Mouse (Mus musculus) MEL (cell line): ENCODE data around the gene Nt5e. TPM values are rescaled to one million over a fixed set of nuclear protein-coding genes. Genes with fewer than 3 reads are reported as not detected.

ENCODE experiments used
- DNase-seq: peaks from one replicate; pipeline ENCODE4 v3.0.0; 2011; ENCODE audit warnings: low read depth, low spot score
- H3K27ac ChIP-seq: 2 replicates; pipeline ENCODE4 v1.5.1; 2012; ENCODE audit warnings: low read depth, mild to moderate bottlenecking, control low read depth, low read length, moderate library complexity; ENCODE audit not compliant: control insufficient read depth
- H3K27me3 ChIP-seq, 2 experiments: fragments of 150-350 bp in 1 of 2; sonication (generic) in 1 of 2; 2 replicates each; pipeline ENCODE4 v1.6.1; 2012; ENCODE audit warnings: low read length in 2 of 2, mild to moderate bottlenecking in 2 of 2, improper control_type of control experiment in 1 of 2, moderate library complexity in 1 of 2; ENCODE audit not compliant: insufficient read depth in 2 of 2, control insufficient read depth in 1 of 2
- H3K36me3 ChIP-seq, 2 experiments: 2 replicates each; pipeline ENCODE4 v1.6.1; 2012 to 2014; ENCODE audit warnings: low read length in 2 of 2, improper control_type of control experiment in 1 of 2, inconsistent platforms in 1 of 2, mild to moderate bottlenecking in 1 of 2; ENCODE audit not compliant: insufficient read depth in 2 of 2, control insufficient read depth in 1 of 2
- H3K4me1 ChIP-seq, 2 experiments: fragments of 150-350 bp in 1 of 2; sonication (generic) in 1 of 2; 2 replicates each; pipeline ENCODE4 v1.6.1; 2012; ENCODE audit warnings: low read length in 2 of 2, improper control_type of control experiment in 1 of 2, mild to moderate bottlenecking in 1 of 2; ENCODE audit not compliant: insufficient read depth in 2 of 2, control insufficient read depth in 1 of 2
- H3K4me3 ChIP-seq, 2 experiments: fragments of 150-350 bp in 1 of 2; sonication (generic) in 1 of 2; 2 replicates each; pipeline ENCODE4 v1.5.1; 2012; ENCODE audit warnings: low read depth in 2 of 2, low read length in 2 of 2, mild to moderate bottlenecking in 2 of 2, moderate library complexity in 2 of 2, control low read depth in 1 of 2, improper control_type of control experiment in 1 of 2; ENCODE audit not compliant: control insufficient read depth in 1 of 2, insufficient read depth in 1 of 2
- H3K79me2 ChIP-seq: 2 replicates; pipeline ENCODE4 v1.6.1; 2012; ENCODE audit warnings: mild to moderate bottlenecking, low read length, moderate library complexity; ENCODE audit not compliant: control insufficient read depth, poor library complexity, insufficient read depth
- H3K9ac ChIP-seq: 2 replicates; pipeline ENCODE4 v1.6.1; 2012; ENCODE audit warnings: low read depth, mild to moderate bottlenecking, control low read depth, low read length, moderate library complexity; ENCODE audit not compliant: control insufficient read depth, poor library complexity, severe bottlenecking
- H3K9me3 ChIP-seq: fragments of 150-350 bp; sonication (generic); replicated peaks from 2 replicates; pipeline ENCODE4 v1.6.1; 2012; ENCODE audit warnings: mild to moderate bottlenecking, low read length, improper control_type of control experiment, moderate library complexity; ENCODE audit not compliant: insufficient read depth
- E2F4 ChIP-seq: IDR thresholded peaks from 2 replicates; pipeline ENCODE4 v1.6.1; 2011; ENCODE audit warnings: low read depth, low read length, improper control_type of control experiment, borderline replicate concordance
- EP300 ChIP-seq, 2 experiments: IDR thresholded peaks; 2 replicates each; pipeline ENCODE4 v1.6.1; 2011; ENCODE audit warnings: improper control_type of control experiment in 2 of 2, low read length in 2 of 2, low read depth in 1 of 2, mild to moderate bottlenecking in 1 of 2
- ETS1 ChIP-seq: IDR thresholded peaks from 2 replicates; pipeline ENCODE4 v1.6.1; 2012; ENCODE audit warnings: low read depth, mild to moderate bottlenecking, inconsistent platforms, low read length, improper control_type of control experiment, moderate library complexity
- GABPA ChIP-seq: IDR thresholded peaks from 2 replicates; pipeline ENCODE4 v1.6.1; 2012; ENCODE audit warnings: low read depth, mild to moderate bottlenecking, inconsistent platforms, low read length, improper control_type of control experiment, moderate library complexity
- GATA1 ChIP-seq: IDR thresholded peaks from 2 replicates; pipeline ENCODE4 v1.6.1; 2011; ENCODE audit warnings: low read depth, low read length, improper control_type of control experiment
- HCFC1 ChIP-seq: IDR thresholded peaks from 2 replicates; pipeline ENCODE4 v1.6.1; 2012; ENCODE audit warnings: low read depth, mild to moderate bottlenecking, inconsistent platforms, low read length, improper control_type of control experiment, moderate library complexity
- JUND ChIP-seq: IDR thresholded peaks from 2 replicates; pipeline ENCODE4 v1.6.1; 2011; ENCODE audit warnings: low read depth, mild to moderate bottlenecking, improper control_type of control experiment, low read length
- KAT2A ChIP-seq: conservative IDR thresholded peaks from 2 replicates; pipeline ENCODE4 v1.6.1; 2012; ENCODE audit warnings: low read depth, low read length, improper control_type of control experiment, inconsistent platforms
- MAFK ChIP-seq: IDR thresholded peaks from 2 replicates; pipeline ENCODE4 v1.6.1; 2011; ENCODE audit warnings: low read depth, mild to moderate bottlenecking, low read length, improper control_type of control experiment, borderline replicate concordance
- MEF2A ChIP-seq: IDR thresholded peaks from 2 replicates; pipeline ENCODE4 v1.6.1; 2014; ENCODE audit warnings: low read depth, mild to moderate bottlenecking, inconsistent platforms, low read length, improper control_type of control experiment; ENCODE audit not compliant: poor library complexity, insufficient replicate concordance, severe bottlenecking; ENCODE audit errors: extremely low read depth
- MXI1 ChIP-seq: IDR thresholded peaks from 2 replicates; pipeline ENCODE4 v1.6.1; 2011; ENCODE audit warnings: mild to moderate bottlenecking, low read depth, low read length, improper control_type of control experiment
- NELFE ChIP-seq: IDR thresholded peaks from 2 replicates; pipeline ENCODE4 v1.6.1; 2011; ENCODE audit warnings: low read depth, low read length, improper control_type of control experiment
- NRF1 ChIP-seq: IDR thresholded peaks from 2 replicates; pipeline ENCODE4 v1.6.1; 2014; ENCODE audit warnings: low read depth, mild to moderate bottlenecking, inconsistent platforms, low read length, improper control_type of control experiment, moderate library complexity; ENCODE audit not compliant: poor library complexity, insufficient read depth, severe bottlenecking
- POLR2A ChIP-seq, 2 experiments: IDR thresholded peaks; 2 replicates each; pipeline ENCODE4 v1.6.1; 2011 to 2012; ENCODE audit warnings: low read length in 2 of 2, mild to moderate bottlenecking in 2 of 2, control low read depth in 1 of 2, improper control_type of control experiment in 1 of 2, low read depth in 1 of 2, moderate library complexity in 1 of 2; ENCODE audit not compliant: control insufficient read depth in 1 of 2, insufficient read depth in 1 of 2, poor library complexity in 1 of 2
- POLR2AphosphoS2 ChIP-seq: IDR thresholded peaks from 2 replicates; pipeline ENCODE4 v1.6.1; 2011; ENCODE audit warnings: low read length, improper control_type of control experiment
- POLR2AphosphoS5 ChIP-seq: IDR thresholded peaks from 2 replicates; pipeline ENCODE4 v1.6.1; 2012; ENCODE audit warnings: low read depth, borderline replicate concordance, mild to moderate bottlenecking, inconsistent platforms, low read length, moderate library complexity, mixed read lengths
- SIN3A ChIP-seq: IDR thresholded peaks from 2 replicates; pipeline ENCODE4 v1.6.1; 2012; ENCODE audit warnings: low read length, improper control_type of control experiment, inconsistent platforms
- SMC3 ChIP-seq: IDR thresholded peaks from 2 replicates; pipeline ENCODE4 v1.6.1; 2011; ENCODE audit warnings: low read depth, low read length, improper control_type of control experiment
- TAL1 ChIP-seq: IDR thresholded peaks from 2 replicates; pipeline ENCODE4 v1.6.1; 2012; ENCODE audit warnings: mild to moderate bottlenecking, inconsistent platforms, low read length, moderate library complexity, mixed read lengths
- TBP ChIP-seq: IDR thresholded peaks from 2 replicates; pipeline ENCODE4 v1.8.0; 2011; ENCODE audit warnings: low read depth, low read length, improper control_type of control experiment
- TCF12 ChIP-seq: IDR thresholded peaks from 2 replicates; pipeline ENCODE4 v1.6.1; 2014; ENCODE audit warnings: low read depth, mild to moderate bottlenecking, inconsistent platforms, low read length, improper control_type of control experiment, moderate library complexity
- USF1 ChIP-seq: IDR thresholded peaks from 2 replicates; pipeline ENCODE4 v1.6.1; 2014; ENCODE audit warnings: low read depth, mild to moderate bottlenecking, inconsistent platforms, low read length, improper control_type of control experiment, moderate library complexity
- USF2 ChIP-seq, 2 experiments: IDR thresholded peaks; 2 replicates each; pipeline ENCODE4 v1.6.1; 2011 to 2012; ENCODE audit warnings: improper control_type of control experiment in 2 of 2, low read length in 2 of 2, borderline replicate concordance in 1 of 2, inconsistent platforms in 1 of 2, low read depth in 1 of 2, mild to moderate bottlenecking in 1 of 2; ENCODE audit not compliant: insufficient read depth in 1 of 2
- ZC3H11A ChIP-seq: IDR thresholded peaks from 2 replicates; pipeline ENCODE4 v1.6.1; 2012; ENCODE audit warnings: low read depth, mild to moderate bottlenecking, inconsistent platforms, low read length, improper control_type of control experiment
- ZKSCAN1 ChIP-seq: IDR thresholded peaks from 2 replicates; pipeline ENCODE4 v1.6.1; 2012; ENCODE audit warnings: low read depth, mild to moderate bottlenecking, inconsistent platforms, low read length, improper control_type of control experiment, moderate library complexity
- ZMIZ1 ChIP-seq: IDR thresholded peaks from 2 replicates; pipeline ENCODE4 v1.6.1; 2012; ENCODE audit warnings: low read depth, mild to moderate bottlenecking, inconsistent platforms, low read length, improper control_type of control experiment, moderate library complexity
- ZNF384 ChIP-seq: IDR thresholded peaks from 2 replicates; pipeline ENCODE4 v1.6.1; 2012; ENCODE audit warnings: low read depth, mild to moderate bottlenecking, inconsistent platforms, low read length, improper control_type of control experiment
- polyA plus RNA-seq, 2 experiments: library from polyadenylated mRNA; stranded (reverse) in 1 of 2; unstranded in 1 of 2; fragments of >175 nt in 1 of 2; fragments of >200 nt in 1 of 2; gene quantifications; 2 replicates each; pipeline versions ENCODE4 v1.2.1 to v1.2.4; 2012; ENCODE audit warnings: low replicate concordance in 2 of 2, low read depth in 1 of 2; ENCODE audit not compliant: insufficient read length in 2 of 2, insufficient read depth in 1 of 2, missing spikeins in 1 of 2
- total RNA-seq: library from RNA; depleted of rRNA; stranded (reverse); fragments of 300-350 nt; gene quantifications from 2 replicates; pipeline ENCODE4 v1.2.3, GENCODE M21; 2012

Gene Nt5e
- total and polyA plus RNA-seq, 3 experiments, result 0.12 to 0.19 TPM; not detected in 1

DNA sequence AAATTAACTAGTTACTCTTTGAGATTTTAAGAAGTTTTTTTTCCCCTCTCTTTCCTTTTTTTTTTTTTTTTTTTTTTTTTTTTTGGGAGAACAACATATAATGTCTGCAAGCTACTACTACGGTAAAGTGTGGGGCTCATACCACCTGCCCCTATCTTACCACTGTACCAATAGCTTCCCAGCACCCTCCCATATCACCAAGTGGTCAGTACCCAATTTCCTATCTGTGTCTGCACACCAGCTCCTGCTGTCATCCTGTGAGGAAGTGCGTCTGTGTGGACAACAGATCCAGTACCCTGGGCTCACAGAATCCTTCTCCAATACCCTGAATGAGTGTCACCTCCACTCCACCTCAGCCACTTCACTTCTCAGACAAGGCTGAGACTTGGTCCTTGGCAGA lies 32.1 kb downstream of the Nt5e start:
- Histone ChIP-seq H3K9me3 (no peaks in the 10 kb centered on the region), H3K36me3 (peaks cover 0 to 13% of the 10 kb centered on the region in 2 experiments; a peak in 2 of 4 replicates), H3K27me3 (no peaks in the 10 kb centered on the region), H3K4me1 (peaks cover 17 to 22% of the 10 kb centered on the region in 2 experiments), H3K79me2 (no peaks in the 10 kb centered on the region), H3K9ac (no peak overlapping the region)
- DNase-seq, result peak; percentile 28
- TF ChIP-seq POLR2AphosphoS5 (no peak), ZC3H11A (no peak), ETS1 (no peak), EP300 (IDR thresholded peaks at IDR 0.05; ENCODE audit: low read depth in 1 of 2, low read length in 2 of 2) (peak in 1 of 2 experiments; percentile 46; a peak in 2 of 4 replicates), POLR2AphosphoS2 (no peak), TAL1 (peak; percentile 44; the same call in 1 of the 2 replicates), GATA1 (0 out of 2 replicates have a peak, but pooled peaks have one; percentile 7), MXI1 (no peak), JUND (no peak), SMC3 (no peak), POLR2A (IDR thresholded peaks at IDR 0.05; ENCODE audit: control insufficient read depth in 1 of 2, insufficient read depth in 1 of 2, low read depth in 1 of 2, low read length in 2 of 2, poor library complexity in 1 of 2) (no peak), KAT2A (no peak), TCF12 (0 out of 2 replicates have a peak, but pooled peaks have one; percentile 34), SIN3A (no peak), MEF2A (no peak), NRF1 (no peak), MAFK (no peak)
- TF ChIP-seq, all 39 proteins: peak for 4
- Histone ChIP-seq H3K4me3 (no peak overlapping the region), H3K27ac (no peak overlapping the region)

DNA sequence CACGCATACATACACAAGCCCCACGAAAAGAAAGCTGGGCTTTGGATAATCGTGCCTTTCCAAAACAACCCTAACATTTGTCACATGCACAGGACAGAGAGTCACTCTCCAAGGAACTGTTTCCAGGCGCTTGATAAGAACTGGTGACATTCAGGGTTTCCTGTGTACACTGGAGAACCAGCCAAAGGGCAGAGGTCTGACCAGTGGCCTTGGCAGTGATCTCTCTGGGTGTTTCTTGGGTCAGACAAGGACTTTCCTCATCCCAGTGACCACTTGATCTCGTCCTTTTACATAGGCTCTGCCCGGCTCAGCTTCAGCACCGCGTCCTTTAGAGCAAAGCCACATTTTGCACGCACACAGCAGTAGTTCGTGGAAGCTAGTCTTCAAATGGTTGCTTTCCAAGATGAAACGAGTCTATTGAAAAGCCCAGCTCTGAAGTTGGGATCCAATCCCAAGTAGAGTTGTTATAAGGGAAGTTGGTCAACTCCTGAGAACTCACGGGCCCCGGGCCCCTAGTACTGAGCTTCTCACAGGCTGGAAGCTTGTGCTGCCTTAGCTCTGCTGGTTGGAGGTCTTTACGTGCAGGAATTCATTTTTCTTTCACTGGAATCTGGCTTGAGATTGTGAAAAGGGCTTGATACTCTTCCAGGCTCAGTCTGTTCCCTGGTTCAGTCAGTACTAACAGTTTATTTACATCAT lies 34.4 kb downstream of the Nt5e start:
- Histone ChIP-seq H3K9me3 (no peaks in the 10 kb centered on the region), H3K79me2 (no peaks in the 10 kb centered on the region), H3K36me3 (peaks cover 0 to 13% of the 10 kb centered on the region in 2 experiments; a peak in 2 of 4 replicates), H3K9ac (no peak overlapping the region), H3K27ac (no peak overlapping the region)
- TF ChIP-seq MEF2A (no peak), TBP (no peak), POLR2AphosphoS2 (no peak), GATA1 (no peak), GABPA (no peak), ZKSCAN1 (no peak), ZNF384 (no peak), E2F4 (no peak), USF1 (no peak), USF2 (IDR thresholded peaks at IDR 0.05; ENCODE audit: borderline replicate concordance in 1 of 2, insufficient read depth in 1 of 2, low read depth in 1 of 2, low read length in 2 of 2) (no peak), TAL1 (no peak), HCFC1 (no peak), TCF12 (no peak), MAFK (no peak), NELFE (no peak), ZMIZ1 (no peak)
- TF ChIP-seq, all 39 proteins: peak for 0
- no peaks in the 10 kb centered on the region for H3K27me3 ChIP-seq
- H3K4me1 ChIP-seq, result peaks cover 17 to 22% of the 10 kb centered on the region in 2 experiments
- H3K4me3 ChIP-seq, result no peak overlapping the region
- DNase-seq, result peak; percentile 17
